Mouse (Mus musculus) frontal cortex, adult 2 months (tissue): Measurements from ENCODE around the gene Rcan1. TPM values are rescaled to one million over a fixed set of nuclear protein-coding genes. Genes with fewer than 3 reads are reported as not detected.
A peak's percentile ranks its signal among the peaks of the same experiment; 100 is the strongest.

Experiments
- DNase-seq, 2 experiments: peaks; one replicate each; pipeline ENCODE4 v3.0.0; 2022; ENCODE audit warnings: low spot score in 1 of 2; ENCODE audit errors: extremely low spot score in 1 of 2
- polyA plus RNA-seq: library from polyadenylated mRNA; depleted of rRNA; stranded (reverse); fragments of >200 nt; gene quantifications from 2 replicates; pipeline ENCODE4 v1.2.3, GENCODE M21; 2012

The Rcan1 gene
- polyA plus RNA-seq, 1 experiment = 45.5 TPM

DNA sequence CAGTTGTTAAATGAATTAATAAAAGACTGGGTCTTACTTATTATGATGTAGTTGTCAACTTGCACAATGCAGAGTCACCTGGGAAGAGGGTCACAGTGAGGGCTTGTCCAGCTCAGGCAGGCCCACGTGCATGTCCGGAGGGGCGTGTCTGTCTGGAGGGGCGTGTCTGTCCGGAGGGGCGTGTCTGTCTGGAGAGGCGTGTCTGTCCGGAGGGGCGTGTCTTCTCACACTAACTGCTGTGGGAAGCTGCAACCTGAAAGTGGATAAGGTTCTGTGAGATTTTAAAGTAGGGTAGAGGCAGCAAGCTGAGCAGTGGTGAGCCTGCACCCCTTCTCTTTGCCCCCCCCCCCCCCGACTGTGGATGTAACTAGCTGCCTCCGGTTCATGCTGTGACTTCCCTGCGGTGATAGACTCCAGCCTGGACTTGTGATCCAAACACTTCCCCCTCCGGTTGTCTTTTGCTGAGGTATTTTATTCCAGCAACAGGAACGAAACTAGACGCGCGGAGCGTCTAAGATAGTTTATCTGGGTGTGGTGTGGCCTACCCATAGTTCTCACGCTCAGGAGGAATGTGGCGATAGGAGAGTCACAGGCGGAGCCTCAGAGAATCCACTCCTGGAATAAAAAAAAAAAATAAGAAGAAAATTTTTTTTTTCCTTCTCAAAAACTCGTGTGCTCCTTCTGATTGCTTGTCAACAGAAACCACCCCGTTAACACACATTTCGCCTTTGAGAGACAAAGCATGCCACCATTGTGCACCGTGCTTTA, 4.6 kb upstream of the Rcan1 start:
- DNase-seq = no peak

DNA sequence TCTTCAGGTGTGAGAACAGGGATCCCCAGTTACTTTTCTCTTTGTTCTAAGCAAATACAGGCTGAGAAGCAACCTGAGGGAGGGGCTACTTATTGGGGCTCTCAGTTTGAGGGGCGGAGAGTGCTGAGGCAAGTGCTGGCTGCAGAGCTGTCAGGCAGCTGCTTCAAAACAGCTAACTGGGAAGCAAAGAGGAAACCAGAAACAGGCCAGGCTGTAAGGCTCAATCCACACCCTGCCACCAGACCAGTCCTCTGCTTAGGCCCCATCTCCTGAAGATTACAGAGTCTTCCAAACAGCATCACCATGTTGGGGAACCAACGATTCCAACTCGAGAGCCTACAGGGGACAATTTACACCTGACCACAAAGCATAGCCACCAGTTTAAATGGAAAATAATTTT, 2.2 kb upstream of the Rcan1 start:
- DNase-seq = no peak

DNA sequence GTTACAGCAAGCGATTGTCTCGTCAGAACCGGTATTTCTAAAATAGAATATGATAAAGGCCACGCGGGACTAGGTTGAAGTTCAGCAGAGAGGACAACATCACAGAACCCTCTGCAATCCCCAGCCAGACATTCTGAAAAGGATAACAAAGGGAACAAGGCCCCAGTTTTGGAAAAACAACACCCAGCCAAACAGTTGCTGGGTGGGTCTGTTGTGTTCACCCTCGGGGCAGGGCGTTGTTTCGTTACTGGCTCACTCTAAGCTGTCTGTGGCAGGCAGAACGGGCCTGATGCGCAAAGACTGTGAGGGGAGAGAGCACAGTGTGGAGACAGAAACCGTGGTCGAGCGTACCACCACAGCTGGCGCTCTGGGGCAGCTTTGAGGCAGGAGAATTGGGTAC, 2.2 kb downstream of the Rcan1 start:
- DNase-seq = no peak

DNA sequence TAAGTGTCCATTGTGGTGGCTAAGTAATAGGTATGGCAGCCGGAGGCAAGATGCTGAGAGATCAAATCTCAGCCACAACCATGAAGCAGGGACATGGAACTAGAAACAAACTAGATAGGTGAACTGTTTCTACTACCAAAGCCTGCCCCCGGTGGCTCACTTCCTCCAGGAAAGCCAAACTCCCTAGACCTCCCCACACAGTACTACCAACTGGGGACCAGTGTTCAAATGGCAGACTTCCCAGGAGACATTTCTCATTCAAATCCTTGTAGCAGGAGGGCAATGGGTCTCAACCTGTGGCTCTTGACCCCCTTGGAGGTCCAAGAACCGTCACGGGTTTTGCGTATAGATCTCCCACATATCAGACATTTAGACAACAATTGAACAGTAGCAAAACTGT, 3.6 kb downstream of the Rcan1 start:
- DNase-seq = no peak

GRCm38 (mm10) chr16:92465642-92466526, 4.8 kb downstream of the Rcan1 start:
- DNase-seq = peak; percentile 98

GRCm38 (mm10) chr16:92465226-92465625, 5.4 kb downstream of the Rcan1 start:
- peak in 1 of 2 experiments; percentile 54 for DNase-seq

DNA sequence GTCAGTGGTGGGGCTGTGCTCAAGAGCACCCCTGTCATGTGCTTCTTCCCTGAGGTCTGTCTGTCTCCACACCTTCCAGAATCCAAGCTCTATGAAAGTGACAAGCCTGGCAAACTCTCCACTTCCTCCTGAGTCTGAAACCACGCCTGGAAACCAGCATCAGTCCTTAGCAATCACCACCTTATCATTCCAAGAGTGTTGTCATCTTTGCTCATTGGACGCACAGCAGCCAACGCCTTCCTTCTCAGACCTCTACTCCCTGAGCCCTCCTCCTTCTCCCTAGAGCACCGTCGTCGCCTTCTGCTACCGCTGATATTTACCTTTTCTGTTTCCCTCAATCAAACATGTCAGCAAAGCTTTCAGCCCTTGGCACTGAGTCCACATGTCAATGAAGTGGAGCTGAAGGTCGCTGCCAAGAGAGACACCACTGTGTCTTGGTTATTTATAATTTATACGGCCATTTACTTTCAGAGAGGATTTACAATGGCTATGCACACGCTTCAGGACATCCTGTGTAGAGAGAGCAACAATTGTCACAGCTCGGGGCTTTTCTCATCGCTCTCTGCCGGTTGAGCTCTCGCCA, 6.2 kb downstream of the Rcan1 start:
- no peak for DNase-seq

GRCm38 (mm10) chr16:92461412-92461811, 9.3 kb downstream of the Rcan1 start:
- DNase-seq = peak in 1 of 2 experiments; percentile 66

DNA sequence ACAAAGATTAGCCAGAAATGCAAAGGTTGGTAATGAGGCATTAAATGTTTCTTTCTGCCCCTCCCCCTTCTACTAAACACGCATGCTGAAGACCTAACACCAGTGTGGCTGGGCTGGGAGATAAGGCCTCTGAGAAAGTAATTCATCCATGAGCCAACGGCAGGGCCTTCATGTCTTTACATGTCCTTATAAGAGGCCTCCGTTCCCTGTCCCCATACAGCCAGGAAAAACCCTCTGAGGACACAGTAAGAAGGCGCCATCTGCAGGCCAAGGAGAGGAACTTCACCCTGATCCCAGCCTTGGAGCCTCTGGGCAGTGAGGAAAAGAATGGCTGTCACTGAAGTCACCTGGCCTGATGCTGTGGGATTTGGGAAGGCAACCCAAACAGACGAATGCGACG, 13.1 kb downstream of the Rcan1 start:
- peak in 1 of 2 experiments; percentile 81 for DNase-seq

DNA sequence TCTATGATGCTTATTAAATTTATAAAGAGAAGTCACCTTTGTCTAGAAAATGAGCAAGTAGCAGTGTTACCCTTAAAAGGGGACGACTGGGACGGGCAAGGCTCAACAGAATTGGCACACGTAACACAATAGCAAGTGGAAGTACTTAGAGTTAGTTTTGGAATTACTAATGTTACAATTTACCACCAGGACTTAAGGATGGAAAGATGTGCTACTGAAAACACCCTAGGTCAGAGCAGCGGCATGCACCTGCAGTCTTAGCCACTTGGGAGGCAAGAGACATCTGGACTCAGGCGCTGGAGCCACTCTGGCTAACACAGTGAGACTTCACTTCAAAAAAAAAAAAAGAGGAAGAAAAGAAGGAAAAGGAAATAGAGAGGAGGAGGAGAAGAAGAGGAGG, 14.7 kb downstream of the Rcan1 start:
- DNase-seq = no peak

- no peak for DNase-seq
These were observed 15.2 kb downstream of the Rcan1 start for GRCm38 (mm10) chr16:92455488-92455887.

- DNase-seq = no peak
These were observed 16.2 kb downstream of the Rcan1 start for GRCm38 (mm10) chr16:92454495-92454894.

DNA sequence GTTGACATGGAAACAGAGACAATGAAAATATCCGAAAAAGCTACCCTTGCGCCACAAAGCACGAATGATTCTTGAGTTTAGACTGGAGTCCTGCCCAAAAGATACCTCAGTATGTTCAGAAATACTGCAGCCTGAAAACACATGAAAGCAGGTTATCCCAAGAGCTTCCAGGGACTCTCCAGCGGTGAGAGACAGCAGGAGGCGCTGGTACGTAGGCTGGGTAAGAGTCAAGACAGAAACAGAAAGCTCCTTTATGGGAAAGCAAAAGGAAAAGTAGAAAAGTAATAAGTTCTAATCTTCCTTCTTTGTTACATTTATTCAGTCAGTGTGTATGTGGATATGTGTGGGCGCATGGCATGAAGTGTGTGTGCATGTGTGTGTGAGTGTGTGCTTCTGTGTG, 16.7 kb downstream of the Rcan1 start:
- no peak for DNase-seq

DNA sequence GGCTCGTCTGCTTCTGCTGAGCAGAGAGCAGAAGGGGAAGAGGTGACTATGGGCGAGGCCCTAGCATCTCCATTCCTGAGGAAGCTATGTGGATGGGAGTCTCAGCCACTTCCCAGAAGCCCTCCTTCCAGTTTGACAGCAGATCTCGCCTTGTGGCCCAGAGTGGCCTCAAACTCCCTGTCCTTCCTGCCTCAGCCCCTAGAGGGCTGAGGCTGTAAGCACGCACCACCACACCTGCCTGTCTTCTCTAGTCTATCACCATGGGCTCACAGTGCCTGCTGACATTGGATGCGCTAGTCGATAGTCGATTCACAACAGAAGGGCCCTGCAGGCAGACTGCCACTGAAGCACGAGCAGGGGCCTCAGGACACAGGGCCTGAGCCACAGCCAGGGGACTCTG, 18.1 kb downstream of the Rcan1 start:
- DNase-seq = no peak

DNA sequence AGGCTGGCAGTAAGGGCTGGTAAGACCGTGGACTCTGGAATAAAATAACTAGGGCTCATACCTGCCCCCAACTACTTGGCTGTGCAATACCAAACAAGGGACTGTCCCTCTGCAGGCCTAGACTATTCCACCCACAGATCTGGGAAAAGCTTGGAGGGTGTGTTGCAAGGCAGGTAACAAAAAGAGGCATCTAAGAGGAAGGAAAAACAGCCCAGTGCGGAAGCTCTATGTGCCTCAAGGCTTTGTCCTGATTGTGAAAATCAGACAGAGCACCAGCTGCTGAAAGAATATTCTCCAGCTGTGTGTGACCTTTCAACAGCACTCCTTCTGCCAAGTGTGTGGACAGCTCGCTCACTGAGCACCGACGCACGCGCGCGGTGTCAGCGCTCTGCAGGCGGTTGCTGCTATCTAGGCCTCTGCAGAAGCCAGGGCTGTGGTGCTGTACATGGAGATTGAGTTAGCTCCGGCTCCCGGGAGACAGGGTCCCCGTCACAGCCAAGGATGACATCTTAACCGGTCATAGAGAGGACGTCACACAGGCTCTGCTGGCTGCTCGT, 19.1 kb downstream of the Rcan1 start:
- no peak for DNase-seq

DNA sequence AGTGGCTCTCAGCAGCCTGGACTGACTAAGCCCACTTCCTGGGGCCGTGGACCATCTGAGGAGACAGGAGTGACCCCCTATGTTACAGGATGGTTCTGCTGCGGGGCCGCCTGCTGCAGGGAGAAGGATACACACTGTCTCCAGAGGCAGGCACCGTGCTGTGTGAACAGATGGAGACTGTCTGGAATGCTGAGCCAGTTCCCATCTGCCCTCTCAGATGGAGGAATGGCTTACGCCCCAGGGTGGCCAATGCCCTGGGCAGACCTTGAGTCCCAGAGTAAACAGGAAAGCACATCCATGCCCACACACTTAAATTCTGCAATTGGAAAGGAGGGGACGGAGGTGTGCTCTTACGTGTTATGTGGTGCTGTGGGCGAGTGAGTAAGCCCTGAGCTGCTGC, 20.3 kb downstream of the Rcan1 start:
- DNase-seq = no peak

- DNase-seq = peak in 1 of 2 experiments; percentile 42
These were observed 21.6 kb downstream of the Rcan1 start for GRCm38 (mm10) chr16:92449080-92449479.

- no peak for DNase-seq
These were observed 25.3 kb downstream of the Rcan1 start for GRCm38 (mm10) chr16:92445377-92445776.

- DNase-seq = no peak
These were observed 27.0 kb downstream of the Rcan1 start for GRCm38 (mm10) chr16:92443644-92444113.

GRCm38 (mm10) chr16:92442946-92443345, 27.7 kb downstream of the Rcan1 start:
- no peak for DNase-seq

GRCm38 (mm10) chr16:92442150-92442549, 28.5 kb downstream of the Rcan1 start:
- DNase-seq = no peak
